8 mouse cellular contexts compared by ENCODE assay signal in genomic region chr6:28135411-28136233, GRCm38 (mm10). TPM values are rescaled to one million over a fixed set of nuclear protein-coding genes. Genes with fewer than 3 reads are reported as not detected.
DNase-seq lines count a peak whose midpoint lies in the region; ATAC-seq and TF ChIP-seq lines count a peak whose summit lies in the region.

No protein-coding gene starts in this region.

- H3K9ac ChIP-seq in MEL (ENCODE audit: control insufficient read depth, low read depth, low read length, poor library complexity, severe bottlenecking) = peak overlapping the region; percentile 77
- H3K9ac ChIP-seq in forebrain, postnatal 0 days = peak overlapping the region; percentile 43
- H3K9ac ChIP-seq in lung, embryonic 16.5 days (ENCODE audit: low read length) = peak overlapping the region; percentile 46; the same call in 1 of the 2 replicates

- no peaks in the 10 kb centered on the region for H3K27me3 ChIP-seq in MEL (ENCODE audit: control insufficient read depth in 1 of 2, insufficient read depth in 2 of 2, low read length in 2 of 2)
- H3K27me3 ChIP-seq in forebrain, postnatal 0 days (ENCODE audit: insufficient read depth, low read length) = 0 out of 2 replicates have a peak, but pooled peaks cover 8% of the 10 kb centered on the region
- peaks cover 44% of the 10 kb centered on the region for H3K27me3 ChIP-seq in lung, embryonic 16.5 days (ENCODE audit: control insufficient read depth, insufficient read depth, low read depth, low read length)

- no peaks in the 10 kb centered on the region for H3K9me3 ChIP-seq in MEL (replicated peaks; ENCODE audit: insufficient read depth, low read length)
- no peaks in the 10 kb centered on the region for H3K9me3 ChIP-seq in forebrain, postnatal 0 days (ENCODE audit: low read length)
- no peaks in the 10 kb centered on the region for H3K9me3 ChIP-seq in lung, embryonic 16.5 days (ENCODE audit: control insufficient read depth, low read length)

- peak; percentile 73 to 87 (median 83) for TF ChIP-seq CTCF in MEL (IDR thresholded peaks at IDR 0.05 in 2 of 3, conservative IDR thresholded peaks at IDR 0.05 in 1 of 3; ENCODE audit: control insufficient read depth in 1 of 3, insufficient read depth in 1 of 3, low read depth in 2 of 3, low read length in 3 of 3, poor library complexity in 1 of 3, severe bottlenecking in 1 of 3)
- TF ChIP-seq CTCF in forebrain, postnatal 0 days (IDR thresholded peaks at IDR 0.05; ENCODE audit: low read depth) = peak; percentile 90

- peak; percentile 81 for TF ChIP-seq RAD21 in MEL (IDR thresholded peaks at IDR 0.05; ENCODE audit: low read depth, low read length)

- H3K4me3 ChIP-seq in MEL (ENCODE audit: control insufficient read depth in 1 of 2, insufficient read depth in 1 of 2, low read depth in 2 of 2, low read length in 2 of 2) = peak overlapping the region; percentile 51 to 68
- H3K4me3 ChIP-seq in forebrain, postnatal 0 days (ENCODE audit: low read depth, low read length) = peak overlapping the region; percentile 59
- peak overlapping the region; percentile 49 for H3K4me3 ChIP-seq in lung, embryonic 16.5 days (ENCODE audit: low read length)

- whole genome bisulfite sequencing in forebrain, postnatal 0 days = under 1% methylated on average over 37 of the region's 37 CpGs
- under 1% methylated on average over 37 of the region's 37 CpGs for WGBS in lung, embryonic 16.5 days

- peak; percentile 26 to 58; a peak in 1 of 4 replicates for TF ChIP-seq POLR2A in MEL (IDR thresholded peaks at IDR 0.05; ENCODE audit: control insufficient read depth in 1 of 2, insufficient read depth in 1 of 2, low read depth in 1 of 2, low read length in 2 of 2, poor library complexity in 1 of 2)

- no peaks in the 10 kb centered on the region for H3K4me1 ChIP-seq in MEL (ENCODE audit: control insufficient read depth in 1 of 2, insufficient read depth in 2 of 2, low read length in 2 of 2)
- no peaks in the 10 kb centered on the region for H3K4me1 ChIP-seq in forebrain, postnatal 0 days (ENCODE audit: insufficient read depth)
- H3K4me1 ChIP-seq in lung, embryonic 16.5 days (replicated peaks; ENCODE audit: control insufficient read depth, insufficient read depth, low read length) = peaks cover 9% of the 10 kb centered on the region

- H3K36me3 ChIP-seq in MEL (ENCODE audit: control insufficient read depth in 1 of 2, insufficient read depth in 2 of 2, low read length in 2 of 2) = no peaks in the 10 kb centered on the region
- H3K36me3 ChIP-seq in forebrain, postnatal 0 days (ENCODE audit: insufficient read depth) = no peaks in the 10 kb centered on the region
- H3K36me3 ChIP-seq in lung, embryonic 16.5 days (ENCODE audit: control insufficient read depth, insufficient read depth, low read length) = no peaks in the 10 kb centered on the region

- DNase-seq in MEL (ENCODE audit: low read depth, low spot score) = peak; percentile 93
- DNase-seq in cerebellum, adult 18-20 months = peak; percentile 83 to 84
- peak; percentile 91 for DNase-seq in forebrain, postnatal 0 days
- peak; percentile 80 for DNase-seq in layer of hippocampus, adult 9-10 months (ENCODE audit: low spot score)
- DNase-seq in ovary, postnatal 10 days (ENCODE audit: low spot score) = peak; percentile 53
- DNase-seq in thymus, postnatal 10 days (ENCODE audit: low spot score in 2 of 2) = peak; percentile 35 to 58

- no peak for TF ChIP-seq EP300 in MEL (IDR thresholded peaks at IDR 0.05; ENCODE audit: low read depth in 1 of 2, low read length in 2 of 2)

- H3K27ac ChIP-seq in MEL (ENCODE audit: control insufficient read depth, low read depth, low read length) = no peak overlapping the region
- H3K27ac ChIP-seq in forebrain, postnatal 0 days (ENCODE audit: low read depth, low read length) = no peak overlapping the region
- no peak overlapping the region for H3K27ac ChIP-seq in lung, embryonic 16.5 days (ENCODE audit: low read length)

- ATAC-seq in forebrain, postnatal 0 days = peak; percentile 89
- peak; percentile 93 for ATAC-seq in hematopoietic stem cell, adult 5-6 weeks (replicated peaks in 1 of 2; ENCODE audit: insufficient read depth in 1 of 2, low FRiP score in 2 of 2, low TSS enrichment in 1 of 2, low read depth in 1 of 2, poor library complexity in 2 of 2, severe bottlenecking in 2 of 2)
- peak; percentile 94 for ATAC-seq in lung, embryonic 16.5 days (ENCODE audit: low read depth)

- peak overlapping the region; percentile 99 for H3K4me2 ChIP-seq in forebrain, postnatal 0 days (ENCODE audit: low read depth)
- peak overlapping the region; percentile 90 for H3K4me2 ChIP-seq in lung, embryonic 16.5 days (ENCODE audit: low read depth, low read length)

- no peaks in the 10 kb centered on the region for H3K79me2 ChIP-seq in MEL (ENCODE audit: control insufficient read depth, insufficient read depth, low read length, poor library complexity)

TF ChIP-seq in MEL, 35 proteins besides CTCF, POLR2A, EP300 and RAD21:
- TF ChIP-seq ZKSCAN1 (IDR thresholded peaks at IDR 0.05; ENCODE audit: low read depth, low read length) (no peak), POLR2AphosphoS5 (IDR thresholded peaks at IDR 0.05; ENCODE audit: borderline replicate concordance, low read depth, low read length) (no peak), ETS1 (IDR thresholded peaks at IDR 0.05; ENCODE audit: low read depth, low read length) (no peak), TCF12 (IDR thresholded peaks at IDR 0.05; ENCODE audit: low read depth, low read length) (no peak), POLR2AphosphoS2 (IDR thresholded peaks at IDR 0.05; ENCODE audit: low read length) (no peak), UBTF (IDR thresholded peaks at IDR 0.05; ENCODE audit: borderline replicate concordance, insufficient read depth, low read depth, low read length) (no peak), ZMIZ1 (IDR thresholded peaks at IDR 0.05; ENCODE audit: low read depth, low read length) (no peak), CHD2 (IDR thresholded peaks at IDR 0.05; ENCODE audit: low read length) (no peak), ZC3H11A (IDR thresholded peaks at IDR 0.05; ENCODE audit: low read depth, low read length) (peak; percentile 70), SIN3A (IDR thresholded peaks at IDR 0.05; ENCODE audit: low read length) (0 out of 2 replicates have a peak, but pooled peaks have one; percentile 22), NELFE (IDR thresholded peaks at IDR 0.05; ENCODE audit: low read depth, low read length) (no peak; the same call in 1 of the 2 replicates), NRF1 (IDR thresholded peaks at IDR 0.05; ENCODE audit: insufficient read depth, low read depth, low read length, poor library complexity, severe bottlenecking) (no peak), MEF2A (IDR thresholded peaks at IDR 0.05; ENCODE audit: extremely low read depth, insufficient replicate concordance, low read depth, low read length, poor library complexity, severe bottlenecking) (no peak), USF2 (IDR thresholded peaks at IDR 0.05; ENCODE audit: borderline replicate concordance in 1 of 2, insufficient read depth in 1 of 2, low read depth in 1 of 2, low read length in 2 of 2) (no peak), MYC (IDR thresholded peaks at IDR 0.05; ENCODE audit: low read depth, low read length) (no peak), E2F4 (IDR thresholded peaks at IDR 0.05; ENCODE audit: borderline replicate concordance, low read depth, low read length) (peak; percentile 76; the same call in 1 of the 2 replicates), GABPA (IDR thresholded peaks at IDR 0.05; ENCODE audit: low read depth, low read length) (no peak), TAL1 (IDR thresholded peaks at IDR 0.05; ENCODE audit: low read length) (no peak), ELF1 (IDR thresholded peaks at IDR 0.05; ENCODE audit: low read depth, low read length) (no peak), GATA1 (IDR thresholded peaks at IDR 0.05; ENCODE audit: low read depth, low read length) (no peak), USF1 (IDR thresholded peaks at IDR 0.05; ENCODE audit: low read depth, low read length) (no peak), CHD1 (IDR thresholded peaks at IDR 0.05; ENCODE audit: low read depth, low read length) (no peak), MXI1 (IDR thresholded peaks at IDR 0.05; ENCODE audit: low read depth, low read length) (peak; percentile 48; the same call in 1 of the 2 replicates), MAFK (IDR thresholded peaks at IDR 0.05; ENCODE audit: borderline replicate concordance, low read depth, low read length) (no peak), MYB (IDR thresholded peaks at IDR 0.05; ENCODE audit: low read depth, low read length) (no peak), MAZ (IDR thresholded peaks at IDR 0.05; ENCODE audit: low read depth, low read length) (no peak), HCFC1 (IDR thresholded peaks at IDR 0.05; ENCODE audit: low read depth, low read length) (no peak), SMC3 (IDR thresholded peaks at IDR 0.05; ENCODE audit: low read depth, low read length) (peak; percentile 77), JUND (IDR thresholded peaks at IDR 0.05; ENCODE audit: low read depth, low read length) (no peak), ZNF384 (IDR thresholded peaks at IDR 0.05; ENCODE audit: low read depth, low read length) (no peak), MAX (IDR thresholded peaks at IDR 0.05; ENCODE audit: low read length) (peak; percentile 79; the same call in 1 of the 2 replicates), RCOR1 (IDR thresholded peaks at IDR 0.05; ENCODE audit: low read depth, low read length) (no peak), TBP (IDR thresholded peaks at IDR 0.05; ENCODE audit: low read depth, low read length) (0 out of 2 replicates have a peak, but pooled peaks have one; percentile 24), BHLHE40 (IDR thresholded peaks at IDR 0.05; ENCODE audit: borderline replicate concordance, low read depth, low read length) (no peak), KAT2A (conservative IDR thresholded peaks at IDR 0.05; ENCODE audit: low read depth, low read length) (no peak)

RNA-seq across cellular contexts. Expression of gene Grm8, which starts 0.6 kb away (rescaled TPM):
- total RNA-seq in MEL (2012; rRNA removed) = 0.42 and 0.49 TPM in 2 replicates
- polyA plus RNA-seq in MEL (2012; ENCODE audit: insufficient read depth in 1 of 2, insufficient read length in 2 of 2, low read depth in 1 of 2, low replicate concordance in 2 of 2, missing spikeins in 1 of 2) = under 1 TPM in 1 of 2 experiments, not detected in 1; 0.52 TPM
- total RNA-seq in forebrain, postnatal 0 days (2014; rRNA removed) = 9.8 and 11.4 TPM in 2 replicates
- 3.5 and 8.0 TPM in 2 replicates for polyA plus RNA-seq in forebrain, postnatal 0 days (2015; fragmentation: Nextera tagmentation; extraction: Ambion mirVana)
- total RNA-seq in hematopoietic stem cell, adult 5-6 weeks (2017) = not detected in 2 replicates
- 0.04 and 0.18 TPM in 2 replicates for polyA plus RNA-seq in lung, embryonic 16.5 days (2015; fragmentation: Nextera tagmentation; extraction: Ambion mirVana)
